Mouse (Mus musculus): ENCODE measurements around the gene Zic5. TPM values are rescaled to one million over a fixed set of nuclear protein-coding genes. Genes with fewer than 3 reads are reported as not detected.
"Not testable (repeated sequence)": the region's sequence is repeated elsewhere in the genome, so short reads cannot be mapped to it uniquely, and the experiment has no call there.

The Zic5 gene
- polyA plus RNA-seq, 1 experiment from 2014 or later, result 4.8 TPM

DNA sequence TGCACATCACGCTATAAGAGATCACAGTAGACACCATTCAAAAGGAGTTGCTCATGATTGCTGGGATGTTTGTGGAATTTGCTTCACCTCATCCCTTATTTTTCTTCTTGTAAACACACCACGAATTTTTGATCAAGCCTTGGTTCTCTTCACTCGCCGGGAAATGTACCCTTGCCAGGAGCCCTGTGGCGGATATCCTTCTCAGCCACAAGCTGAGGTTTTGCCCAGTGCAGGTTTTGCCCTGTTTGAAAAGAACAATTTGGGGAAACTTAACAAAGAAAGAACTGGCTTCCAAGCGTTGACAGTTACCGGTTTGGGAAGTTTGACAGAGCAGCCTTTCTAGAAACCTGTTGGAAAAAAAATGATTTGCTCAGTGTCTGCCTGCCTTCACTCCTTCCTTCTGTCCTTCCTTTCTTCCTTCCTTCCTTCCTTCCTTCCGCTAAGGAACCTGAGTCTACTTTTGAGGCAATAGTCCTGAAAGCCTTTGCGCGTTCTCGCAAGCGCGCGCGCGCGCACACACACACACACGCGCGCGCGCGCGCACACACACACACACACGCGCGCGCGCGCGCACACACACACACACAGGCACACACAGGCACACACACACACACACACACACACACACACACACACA is 6.1 kb upstream of the Zic5 start:
- Histone ChIP-seq H3K36me3 (no peaks in the 10 kb centered on the region), H3K9ac (no peak overlapping the region), H3K4me1 (peaks cover 21% of the 10 kb centered on the region; the same call in 1 of the 2 replicates), H3K4me3 (no peak overlapping the region), H3K4me2 (replicated peaks) (peak overlapping the region; percentile 15; the same call in 1 of the 2 replicates), H3K27me3 (peaks cover 87% of the 10 kb centered on the region), H3K27ac (no peak overlapping the region), H3K9me3 (no peaks in the 10 kb centered on the region)
- no peak for ATAC-seq (ENCODE audit: insufficient number of reproducible peaks, insufficient read depth, low FRiP score, low TSS enrichment)
- WGBS, result 14% methylated on average over 18 of the region's 31 CpGs

DNA sequence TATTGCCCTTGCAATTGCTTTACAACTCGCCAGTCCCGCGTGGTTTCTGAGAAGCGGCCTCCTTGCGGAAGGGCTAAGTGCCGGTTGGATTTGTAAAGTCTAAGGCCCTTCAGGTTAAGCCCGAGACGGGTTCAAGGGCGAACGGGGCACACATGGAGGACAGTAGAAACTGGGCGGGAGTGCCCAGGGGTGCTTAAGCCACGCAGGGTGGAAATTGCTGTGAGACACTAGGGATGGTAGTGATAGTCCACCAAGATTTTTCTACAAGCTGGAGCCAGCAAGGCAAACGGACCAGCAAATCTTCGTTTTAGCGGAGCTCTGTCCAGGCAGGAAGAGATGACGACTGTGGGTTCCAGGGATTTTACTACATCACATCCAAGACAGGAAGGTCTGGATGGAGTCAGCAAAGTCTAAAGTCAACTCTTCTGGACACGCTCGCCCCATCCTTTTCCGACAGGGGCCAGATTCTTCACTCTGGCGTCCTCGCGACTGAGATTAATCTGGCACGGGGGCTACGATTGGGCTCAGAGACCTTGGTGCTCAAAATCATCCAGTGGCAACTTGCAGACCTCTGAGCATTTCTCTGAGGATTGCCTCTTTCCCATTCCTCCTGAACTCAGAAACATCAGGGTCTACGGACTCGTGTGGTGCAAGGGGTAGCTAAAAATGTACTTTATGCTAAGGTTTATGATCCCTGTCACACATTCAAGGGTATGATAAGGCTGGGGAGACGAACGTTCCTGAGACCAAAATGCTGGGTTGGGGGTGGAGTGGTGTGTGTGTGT is 3.7 kb upstream of the Zic5 start:
- H3K4me2 ChIP-seq (replicated peaks), result peak overlapping the region; percentile 18
- H3K4me3 ChIP-seq, result no peak overlapping the region
- peaks cover 16% of the 10 kb centered on the region for H3K4me1 ChIP-seq
- WGBS, result 3% methylated on average over 28 of the region's 28 CpGs
- no peaks in the 10 kb centered on the region for H3K36me3 ChIP-seq
- H3K27ac ChIP-seq, result no peak overlapping the region
- no peak for ATAC-seq (ENCODE audit: insufficient number of reproducible peaks, insufficient read depth, low FRiP score, low TSS enrichment)
- H3K9me3 ChIP-seq, result no peaks in the 10 kb centered on the region
- H3K9ac ChIP-seq, result no peak overlapping the region
- H3K27me3 ChIP-seq, result peaks cover 86% of the 10 kb centered on the region

DNA sequence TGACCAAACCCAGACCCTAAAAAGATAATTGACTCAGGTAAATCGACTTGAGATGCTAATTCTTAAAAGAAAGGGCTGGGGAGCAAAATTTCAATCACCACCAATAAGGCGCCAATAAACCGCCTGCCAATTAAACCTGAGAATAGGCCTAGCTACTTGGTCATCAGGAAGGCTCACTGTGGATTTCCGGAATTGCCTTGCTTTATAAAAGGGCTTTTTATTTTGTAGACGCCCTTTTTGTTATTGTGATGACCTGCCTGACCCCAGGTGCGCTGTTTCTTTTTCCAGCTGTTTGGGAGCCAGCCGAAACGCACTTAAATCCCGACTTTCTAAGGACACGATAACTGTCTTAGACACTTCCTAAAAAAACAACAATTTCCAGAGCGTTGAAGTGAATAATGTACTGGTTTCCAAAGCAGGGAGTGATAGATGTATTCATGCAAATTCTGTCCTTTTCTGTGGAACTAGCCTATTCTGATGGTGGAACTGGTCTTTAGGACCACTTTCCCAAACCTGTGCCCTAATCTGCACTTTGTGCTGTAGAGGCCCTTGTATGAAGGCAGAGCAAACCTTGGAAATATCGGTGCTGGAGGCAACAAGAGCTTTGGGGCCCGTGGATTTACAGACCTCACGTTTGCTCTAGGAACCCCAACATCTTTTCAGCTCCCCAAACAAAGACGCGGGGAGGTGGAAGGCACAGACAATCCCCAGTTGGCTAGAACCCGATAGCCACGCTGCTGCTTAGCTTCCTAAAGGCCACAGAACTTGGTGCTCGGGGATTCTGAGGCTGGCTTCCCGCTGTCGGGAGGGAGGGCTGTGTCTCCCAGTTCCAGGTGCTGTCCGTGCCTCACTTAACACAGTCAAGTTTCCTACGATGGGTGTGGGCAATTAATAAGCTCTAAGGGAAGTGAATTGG is 2.7 kb upstream of the Zic5 start:
- H3K9ac ChIP-seq, result no peak overlapping the region
- no peak for ATAC-seq (ENCODE audit: insufficient number of reproducible peaks, insufficient read depth, low FRiP score, low TSS enrichment)
- no peaks in the 10 kb centered on the region for H3K36me3 ChIP-seq
- H3K4me3 ChIP-seq, result no peak overlapping the region
- peak overlapping the region; percentile 18 for H3K4me2 ChIP-seq (replicated peaks)
- H3K9me3 ChIP-seq, result no peaks in the 10 kb centered on the region
- peaks cover 16% of the 10 kb centered on the region for H3K4me1 ChIP-seq
- peaks cover 85% of the 10 kb centered on the region for H3K27me3 ChIP-seq
- H3K27ac ChIP-seq, result no peak overlapping the region
- 4% methylated on average over 23 of the region's 23 CpGs for WGBS

DNA sequence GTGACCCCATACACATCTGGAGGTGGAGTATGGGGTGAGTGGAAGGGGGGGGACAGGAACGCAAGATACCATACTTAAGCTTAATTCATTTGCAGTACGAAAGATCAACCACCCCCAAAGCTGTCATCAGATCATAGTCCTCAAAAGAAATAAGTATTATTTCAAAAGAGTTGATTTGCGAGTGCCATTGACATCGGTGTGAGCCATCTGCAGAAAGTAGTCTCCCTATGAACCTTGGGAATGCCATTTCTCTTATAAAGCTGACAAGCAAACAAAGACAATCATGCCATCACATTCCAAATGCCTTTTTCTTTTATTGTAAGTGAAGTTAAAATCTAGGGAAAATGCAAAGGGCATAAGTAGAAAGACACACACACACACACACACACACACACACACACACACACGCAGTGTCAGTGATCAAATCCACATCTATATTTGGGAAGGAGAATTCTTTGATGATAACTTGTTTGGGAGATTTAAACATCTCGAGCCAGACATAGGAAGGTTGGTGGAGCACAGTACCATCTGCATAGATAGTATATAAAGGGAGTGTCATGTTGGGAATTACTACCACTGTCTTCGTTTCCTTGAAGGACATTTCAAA is 1.4 kb upstream of the Zic5 start:
- no peaks in the 10 kb centered on the region for H3K9me3 ChIP-seq
- H3K27ac ChIP-seq, result no peak overlapping the region
- no peak overlapping the region for H3K4me3 ChIP-seq
- H3K4me1 ChIP-seq, result peaks cover 16% of the 10 kb centered on the region
- no peak overlapping the region for H3K9ac ChIP-seq
- H3K4me2 ChIP-seq (replicated peaks), result no peak overlapping the region
- no peak for ATAC-seq (ENCODE audit: insufficient number of reproducible peaks, insufficient read depth, low FRiP score, low TSS enrichment)
- WGBS, result 52% methylated on average over 7 of the region's 7 CpGs
- H3K36me3 ChIP-seq, result no peaks in the 10 kb centered on the region
- peaks cover 93% of the 10 kb centered on the region for H3K27me3 ChIP-seq

DNA sequence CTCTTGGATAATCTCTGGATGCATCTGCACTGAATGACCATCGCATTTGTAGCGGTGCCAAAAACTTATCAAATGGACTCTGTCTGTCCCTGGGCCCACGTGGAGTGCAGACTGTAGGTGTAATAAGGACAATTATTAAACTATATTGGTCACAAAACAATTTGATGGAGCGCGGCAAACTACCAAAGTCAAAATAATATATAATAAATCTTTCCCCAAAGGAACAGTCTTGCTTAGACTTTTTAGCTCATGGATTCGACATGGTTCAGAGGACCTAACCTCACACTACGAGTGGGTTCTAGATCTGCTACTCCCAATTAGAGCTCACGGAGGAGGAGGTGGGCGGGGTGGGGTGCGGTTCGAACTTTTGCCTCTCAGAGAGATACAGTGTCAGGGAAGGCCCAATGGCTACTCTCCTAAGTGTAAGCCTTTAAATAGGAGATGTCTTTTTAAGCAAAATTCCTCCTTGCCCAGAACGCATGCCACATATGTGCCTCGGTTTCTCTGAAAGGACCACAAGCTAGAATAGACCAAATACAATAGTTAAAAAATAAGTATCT is 534 bp upstream of the Zic5 start:
- H3K4me2 ChIP-seq (replicated peaks), result peak overlapping the region; percentile 77
- no peak overlapping the region for H3K9ac ChIP-seq
- H3K27me3 ChIP-seq, result peaks cover 92% of the 10 kb centered on the region
- H3K27ac ChIP-seq, result no peak overlapping the region; the same call in 1 of the 2 replicates
- no peaks in the 10 kb centered on the region for H3K36me3 ChIP-seq
- ATAC-seq (ENCODE audit: insufficient number of reproducible peaks, insufficient read depth, low FRiP score, low TSS enrichment), result no peak
- WGBS, result 19% methylated on average over 13 of the region's 13 CpGs
- H3K4me3 ChIP-seq, result no peak overlapping the region; the same call in 1 of the 2 replicates
- H3K9me3 ChIP-seq, result no peaks in the 10 kb centered on the region
- peaks cover 16% of the 10 kb centered on the region for H3K4me1 ChIP-seq

DNA sequence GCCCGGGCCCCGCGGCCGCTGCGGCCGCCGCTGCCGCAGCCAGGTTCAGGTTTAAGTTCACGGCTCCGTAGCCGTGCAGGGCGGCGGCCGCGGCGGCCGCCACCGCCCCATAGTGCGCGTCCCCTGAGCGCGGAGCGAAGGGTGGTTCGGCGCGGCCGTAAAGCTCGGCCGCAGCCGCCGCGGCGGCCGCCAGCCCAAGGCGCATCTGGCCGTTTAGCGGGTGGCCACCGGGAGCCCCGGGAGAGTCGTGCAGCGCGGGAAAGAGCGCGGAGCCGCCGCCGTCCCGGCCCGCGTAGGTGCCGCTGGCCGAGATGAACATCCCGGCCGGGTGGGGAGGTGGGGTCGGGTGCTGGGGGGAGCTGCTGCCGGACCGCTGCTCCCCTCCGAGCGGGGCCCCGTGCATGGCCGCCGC is 1.1 kb downstream of the Zic5 start:
- Histone ChIP-seq H3K4me2 (replicated peaks) (peak overlapping the region; percentile 77), H3K9me3 (no peaks in the 10 kb centered on the region), H3K4me1 (peaks cover 16% of the 10 kb centered on the region), H3K36me3 (no peaks in the 10 kb centered on the region), H3K27ac (peak overlapping the region; percentile 79), H3K4me3 (peak overlapping the region; percentile 45), H3K27me3 (peaks cover 87% of the 10 kb centered on the region), H3K9ac (peak overlapping the region; percentile 55)
- under 1% methylated on average over 49 of the region's 62 CpGs for WGBS
- no peak for ATAC-seq (ENCODE audit: insufficient number of reproducible peaks, insufficient read depth, low FRiP score, low TSS enrichment)

DNA sequence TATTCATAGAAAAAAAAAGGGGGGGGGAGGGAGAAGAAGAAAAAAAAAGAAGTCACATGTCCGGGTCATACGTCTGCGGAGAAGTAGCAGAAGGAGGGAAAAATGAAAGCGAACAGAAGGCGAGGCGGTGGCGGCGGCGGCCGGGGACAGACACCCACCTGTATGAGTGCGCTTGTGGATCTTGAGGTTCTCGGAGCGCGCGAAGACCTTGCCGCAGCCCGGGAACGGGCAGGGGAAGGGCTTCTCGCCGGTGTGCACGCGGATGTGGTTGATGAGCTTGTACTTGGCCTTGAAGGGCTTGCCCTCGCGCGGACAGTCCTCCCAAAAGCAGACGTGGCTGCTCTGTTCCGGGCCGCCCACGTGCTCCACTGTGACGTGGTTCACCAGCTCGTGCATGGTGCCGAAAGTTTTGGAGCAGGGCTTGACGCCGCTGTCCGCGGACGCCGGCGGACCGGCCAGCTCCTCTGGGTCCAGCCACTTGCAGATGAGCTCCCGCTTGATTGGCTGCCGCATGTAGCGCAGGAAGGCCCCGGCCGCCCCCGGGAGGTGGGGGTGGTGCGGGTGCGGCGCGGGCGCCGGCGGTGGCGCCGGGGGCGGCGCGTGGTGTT is 1.6 kb downstream of the Zic5 start:
- peak overlapping the region; percentile 77 for H3K4me2 ChIP-seq (replicated peaks)
- H3K9ac ChIP-seq, result peak overlapping the region; percentile 55
- H3K4me1 ChIP-seq, result peaks cover 16% of the 10 kb centered on the region
- under 1% methylated on average over 57 of the region's 58 CpGs for WGBS
- H3K36me3 ChIP-seq, H3K9me3 ChIP-seq: not testable (repeated sequence)
- peak overlapping the region; percentile 79 for H3K27ac ChIP-seq
- ATAC-seq (ENCODE audit: insufficient number of reproducible peaks, insufficient read depth, low FRiP score, low TSS enrichment), result 0 out of 2 replicates have a peak, but pooled peaks have one; percentile 17
- H3K4me3 ChIP-seq, result peak overlapping the region; percentile 45
- H3K27me3 ChIP-seq, result peaks cover 82% of the 10 kb centered on the region

DNA sequence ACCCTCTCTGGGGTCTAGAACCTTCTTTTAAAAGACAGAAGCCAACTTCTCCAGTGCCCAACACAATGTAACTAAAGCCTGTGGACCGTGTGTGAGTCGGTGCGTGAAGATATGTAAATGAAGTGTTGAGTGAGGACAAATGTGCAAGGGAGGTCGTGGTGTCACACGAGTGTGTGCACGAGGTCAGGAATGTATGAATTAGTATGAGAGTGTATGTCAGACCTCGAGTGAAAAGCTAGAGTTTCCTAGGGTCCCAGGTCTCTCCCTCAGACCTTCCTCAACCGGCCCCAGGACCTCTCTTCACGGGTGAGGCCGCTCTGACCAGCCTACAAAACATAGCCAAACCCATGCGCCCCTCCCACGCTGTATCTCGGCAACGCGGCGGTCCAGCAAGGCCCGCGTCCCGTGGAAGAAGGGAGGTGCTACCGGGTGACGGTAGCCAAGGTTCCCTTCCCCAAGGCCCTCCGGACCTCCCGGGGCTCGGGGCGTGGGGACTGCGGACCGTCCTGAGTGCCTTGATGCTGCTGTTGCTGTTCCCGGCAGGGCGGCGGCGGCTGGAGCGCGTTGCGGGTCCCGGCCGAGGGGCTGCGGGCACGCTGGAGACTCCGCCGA is 2.3 kb downstream of the Zic5 start:
- H3K9ac ChIP-seq, result peak overlapping the region; percentile 55
- peak overlapping the region; percentile 79 for H3K27ac ChIP-seq
- no peaks in the 10 kb centered on the region for H3K9me3 ChIP-seq
- peak overlapping the region; percentile 45 for H3K4me3 ChIP-seq
- no peaks in the 10 kb centered on the region for H3K36me3 ChIP-seq
- peaks cover 16% of the 10 kb centered on the region for H3K4me1 ChIP-seq
- peaks cover 75% of the 10 kb centered on the region for H3K27me3 ChIP-seq
- H3K4me2 ChIP-seq (replicated peaks), result peak overlapping the region; percentile 77
- no peak for ATAC-seq (ENCODE audit: insufficient number of reproducible peaks, insufficient read depth, low FRiP score, low TSS enrichment)
- under 1% methylated on average over 40 of the region's 40 CpGs for WGBS

DNA sequence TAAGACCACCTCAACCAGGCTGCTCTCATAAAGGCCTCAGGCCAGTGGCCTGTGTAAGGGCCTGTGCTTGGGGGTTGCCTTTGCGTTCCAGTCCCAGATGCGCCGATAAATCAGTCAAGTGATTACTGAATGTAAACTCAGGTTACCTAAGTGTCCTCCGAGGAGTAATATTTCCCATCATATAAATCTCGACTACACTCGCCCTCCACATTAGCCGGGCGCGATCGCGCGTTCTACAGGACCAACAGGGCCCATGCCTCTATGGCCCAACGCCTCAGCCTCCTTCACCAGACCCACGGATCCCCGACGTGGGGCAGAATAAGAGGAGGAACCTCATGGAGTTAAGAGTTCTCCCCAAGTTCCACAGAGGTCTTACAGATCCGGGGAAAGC is 2.8 kb downstream of the Zic5 start:
- ATAC-seq (ENCODE audit: insufficient number of reproducible peaks, insufficient read depth, low FRiP score, low TSS enrichment), result no peak
- H3K27ac ChIP-seq, result peak overlapping the region; percentile 79; the same call in 1 of the 2 replicates
- H3K4me3 ChIP-seq, result peak overlapping the region; percentile 45

DNA sequence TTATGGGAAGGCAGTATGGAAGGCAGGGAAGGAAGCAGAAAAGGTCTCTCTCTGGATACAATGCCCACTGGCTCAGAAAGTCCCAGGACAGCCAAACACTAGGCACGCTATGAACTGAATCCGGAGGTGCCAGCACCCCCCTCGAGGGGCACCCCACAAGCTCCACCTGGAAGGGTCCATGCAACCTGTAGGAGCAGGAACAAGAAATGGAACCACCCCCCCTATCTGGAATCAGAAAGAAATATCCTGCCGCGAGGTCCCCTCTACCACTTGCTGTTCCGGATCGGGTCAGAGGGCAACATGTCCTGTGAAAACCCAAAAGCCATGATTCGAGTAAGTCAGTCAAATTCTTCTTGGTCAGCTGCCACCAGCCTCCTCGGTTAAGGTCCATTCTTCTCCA is 3.5 kb downstream of the Zic5 start:
- H3K4me1 ChIP-seq, result peaks cover 16% of the 10 kb centered on the region
- peaks cover 65% of the 10 kb centered on the region for H3K27me3 ChIP-seq
- no peaks in the 10 kb centered on the region for H3K36me3 ChIP-seq
- H3K4me2 ChIP-seq (replicated peaks), result peak overlapping the region; percentile 30; the same call in 1 of the 2 replicates
- no peaks in the 10 kb centered on the region for H3K9me3 ChIP-seq
- ATAC-seq (ENCODE audit: insufficient number of reproducible peaks, insufficient read depth, low FRiP score, low TSS enrichment), result no peak
- H3K4me3 ChIP-seq, result peak overlapping the region; percentile 45
- H3K9ac ChIP-seq, result peak overlapping the region; percentile 5; the same call in 1 of the 2 replicates
- no peak overlapping the region for H3K27ac ChIP-seq
- WGBS, result 15% methylated on average over 9 of the region's 9 CpGs

More for the DNA sequence above, 2.8 kb downstream of the Zic5 start:
- 8% methylated on average over 17 of the region's 17 CpGs for WGBS
- Histone ChIP-seq H3K4me1 (peaks cover 16% of the 10 kb centered on the region), H3K36me3 (no peaks in the 10 kb centered on the region), H3K9me3 (no peaks in the 10 kb centered on the region), H3K4me2 (replicated peaks) (peak overlapping the region; percentile 77), H3K9ac (peak overlapping the region; percentile 2; the same call in 1 of the 2 replicates), H3K27me3 (peaks cover 71% of the 10 kb centered on the region)

Data from embryonic facial prominence, embryonic 12.5 days (tissue).